ENCODE assay signal across 7 mouse cellular contexts in genomic region chr1:83076190-83076917, GRCm38 (mm10). TPM values are rescaled to one million over a fixed set of nuclear protein-coding genes. Genes with fewer than 3 reads are reported as not detected.
DNase-seq lines count a peak whose midpoint lies in the region; ATAC-seq and TF ChIP-seq lines count a peak whose summit lies in the region.

No protein-coding gene starts in this region.

- WGBS in thymus, adult 2 months, result 51% methylated on average over 11 of the region's 11 CpGs
- 43% methylated on average over 11 of the region's 11 CpGs for WGBS in heart, embryonic 14.5 days

- peak; percentile 11 for DNase-seq in thymus, adult 2 months
- no peak for DNase-seq in thymus, adult 18-20 months
- DNase-seq in c-Kit-positive CD71-positive TER-119-negative erythroid progenitor cells, embryonic 14.5 days (ENCODE audit: low read depth), result peak; percentile 32
- peak; percentile 40 for DNase-seq in kidney, postnatal 14 days
- peak; percentile 48 for DNase-seq in lung, postnatal 10 days
- peak; percentile 49 for DNase-seq in splenic B cell, adult 2 months (ENCODE audit: low read depth, low spot score)

- peak overlapping the region; percentile 38; the same call in 1 of the 2 replicates for H3K9ac ChIP-seq in heart, embryonic 14.5 days (ENCODE audit: low read length)

- TF ChIP-seq POLR2A in thymus, adult 2 months (IDR thresholded peaks at IDR 0.05; ENCODE audit: control insufficient read depth, extremely low read depth, insufficient read depth, low read length, poor library complexity), result no peak

- no peak for ATAC-seq in heart, embryonic 14.5 days (ENCODE audit: insufficient number of reproducible peaks, insufficient read depth, low FRiP score, low read depth)

- H3K4me3 ChIP-seq in thymus, adult 2 months (ENCODE audit: control insufficient read depth, insufficient read depth, low read length), result no peak overlapping the region
- H3K4me3 ChIP-seq in heart, embryonic 14.5 days (ENCODE audit: control insufficient read depth in 1 of 2, insufficient read depth in 1 of 2, low read depth in 1 of 2, low read length in 2 of 2), result peak overlapping the region in 1 of 2 experiments; percentile 31; a peak in 3 of 4 replicates

- no peak overlapping the region for H3K27ac ChIP-seq in thymus, adult 2 months (ENCODE audit: control insufficient read depth, insufficient read depth, low read length)
- no peak overlapping the region for H3K27ac ChIP-seq in heart, embryonic 14.5 days (replicated peaks in 1 of 2; ENCODE audit: control insufficient read depth in 1 of 2, insufficient read depth in 1 of 2, low read depth in 2 of 2, low read length in 2 of 2)

- peak overlapping the region; percentile 58 for H3K4me2 ChIP-seq in heart, embryonic 14.5 days (ENCODE audit: low read length)

- no peak for TF ChIP-seq CTCF in thymus, adult 2 months (IDR thresholded peaks at IDR 0.05; ENCODE audit: borderline replicate concordance, control insufficient read depth, extremely low read depth, insufficient read depth, low read length, poor library complexity)

- no peaks in the 10 kb centered on the region for H3K9me3 ChIP-seq in heart, embryonic 14.5 days (ENCODE audit: control insufficient read depth, low read length)

- H3K36me3 ChIP-seq in thymus, adult 2 months (ENCODE audit: control insufficient read depth, insufficient read depth, low read length), result no peaks in the 10 kb centered on the region
- no peaks in the 10 kb centered on the region for H3K36me3 ChIP-seq in heart, embryonic 14.5 days (ENCODE audit: control insufficient read depth, insufficient read depth, low read length)
- no peaks in the 10 kb centered on the region for H3K36me3 ChIP-seq in splenic B cell, adult 2 months (ENCODE audit: control insufficient read depth, insufficient read depth, low read length, poor library complexity, severe bottlenecking)

- H3K27me3 ChIP-seq in thymus, adult 2 months (ENCODE audit: control insufficient read depth, insufficient read depth, low read length), result no peaks in the 10 kb centered on the region
- H3K27me3 ChIP-seq in heart, embryonic 14.5 days (ENCODE audit: control insufficient read depth, insufficient read depth, low read length), result no peaks in the 10 kb centered on the region
- H3K27me3 ChIP-seq in splenic B cell, adult 2 months (ENCODE audit: control insufficient read depth, insufficient read depth, low read length, poor library complexity, severe bottlenecking), result no peaks in the 10 kb centered on the region; the same call in 1 of the 2 replicates

- H3K4me1 ChIP-seq in thymus, adult 2 months (replicated peaks; ENCODE audit: control insufficient read depth, insufficient read depth, low read length), result no peaks in the 10 kb centered on the region
- no peaks in the 10 kb centered on the region; a peak in 1 of 4 replicates for H3K4me1 ChIP-seq in heart, embryonic 14.5 days (ENCODE audit: control insufficient read depth in 2 of 2, insufficient read depth in 2 of 2, low read length in 2 of 2)

RNA-seq across cellular contexts. Expression of gene Krtap28-13, which starts 15.6 kb away (rescaled TPM):
- not detected in 2 replicates for polyA plus RNA-seq in thymus, adult 2 months (2012; rRNA removed)
- polyA plus RNA-seq in heart, embryonic 14.5 days (2014; fragmentation: Nextera tagmentation; extraction: Ambion mirVana), result not detected in 2 replicates

RNA-seq across cellular contexts. Expression of gene A030005K14Rik, which starts 17.2 kb away (rescaled TPM):
- polyA plus RNA-seq in thymus, adult 2 months (2012; rRNA removed), result not detected in 2 replicates
- polyA plus RNA-seq in heart, embryonic 14.5 days (2014; fragmentation: Nextera tagmentation; extraction: Ambion mirVana), result not detected in 2 replicates

RNA-seq across cellular contexts. Expression of gene Gm47969, which starts 31.6 kb away (rescaled TPM):
- polyA plus RNA-seq in thymus, adult 2 months (2012; rRNA removed), result not detected in 2 replicates
- not detected in 2 replicates for polyA plus RNA-seq in heart, embryonic 14.5 days (2014; fragmentation: Nextera tagmentation; extraction: Ambion mirVana)

RNA-seq across cellular contexts. Expression of gene Krtap28-10, which starts 34.1 kb away (rescaled TPM):
- not detected in 2 replicates for polyA plus RNA-seq in thymus, adult 2 months (2012; rRNA removed)
- not detected in 2 replicates for polyA plus RNA-seq in heart, embryonic 14.5 days (2014; fragmentation: Nextera tagmentation; extraction: Ambion mirVana)

RNA-seq across cellular contexts. Expression of gene Slc19a3, which starts 38.1 kb away (rescaled TPM):
- 0.06 and 0.07 TPM in 2 replicates for polyA plus RNA-seq in thymus, adult 2 months (2012; rRNA removed)
- polyA plus RNA-seq in heart, embryonic 14.5 days (2014; fragmentation: Nextera tagmentation; extraction: Ambion mirVana), result 2.4 and 2.7 TPM in 2 replicates

Comparison
In these comparisons a context has a peak if more than half of its experiments do, and no peak if none do; other contexts are left out.
1. DNase-seq: peak in thymus, adult 2 months (single experiment), c-Kit-positive CD71-positive TER-119-negative erythroid progenitor cells, embryonic 14.5 days (single experiment), kidney, postnatal 14 days (single experiment), lung, postnatal 10 days (single experiment) and splenic B cell, adult 2 months (single experiment); none in thymus, adult 18-20 months (0 of 2).